In the genomic region with DNA sequence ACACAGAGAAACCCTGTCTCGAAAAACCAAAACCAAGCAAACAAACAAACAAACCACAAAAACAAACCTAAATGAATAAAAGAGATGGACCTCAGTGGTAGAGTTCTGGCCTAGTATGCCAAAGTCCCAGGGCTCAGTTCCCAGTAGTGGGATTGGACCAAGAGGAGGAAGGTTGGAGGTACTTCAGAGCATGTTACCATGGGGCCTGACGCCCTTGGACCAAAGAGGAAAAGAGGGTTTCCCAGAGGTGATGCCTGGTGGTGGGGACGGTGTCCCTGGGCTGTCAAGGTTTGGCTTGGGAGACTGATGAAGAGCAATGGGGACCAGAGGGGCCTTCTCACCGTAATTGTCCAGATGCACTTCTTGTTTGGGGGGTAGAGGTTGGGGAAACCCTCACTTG, we compare ENCODE assay signal across 8 mouse cellular contexts. TPM values are rescaled to one million over a fixed set of nuclear protein-coding genes. Genes with fewer than 3 reads are reported as not detected.
DNase-seq lines count a peak whose midpoint lies in the region; ATAC-seq lines count a peak whose summit lies in the region.

No protein-coding gene starts in this region.

- H3K9ac ChIP-seq in midbrain, embryonic 13.5 days (replicated peaks), result no peak overlapping the region
- peak overlapping the region; percentile 65 for H3K9ac ChIP-seq in intestine, embryonic 16.5 days (ENCODE audit: low read depth, low read length)
- no peak overlapping the region for H3K9ac ChIP-seq in stomach, embryonic 15.5 days

- peak overlapping the region; percentile 93 for H3K27ac ChIP-seq in heart, embryonic 10.5 days
- H3K27ac ChIP-seq in midbrain, embryonic 10.5 days (replicated peaks), result peak overlapping the region; percentile 76
- H3K27ac ChIP-seq in midbrain, embryonic 13.5 days, result no peak overlapping the region
- H3K27ac ChIP-seq in intestine, embryonic 16.5 days (ENCODE audit: low read length), result peak overlapping the region; percentile 91
- peak overlapping the region; percentile 83; the same call in 1 of the 2 replicates for H3K27ac ChIP-seq in stomach, embryonic 15.5 days

- H3K4me2 ChIP-seq in midbrain, embryonic 13.5 days (replicated peaks), result no peak overlapping the region
- H3K4me2 ChIP-seq in intestine, embryonic 16.5 days (ENCODE audit: low read depth, low read length), result peak overlapping the region; percentile 42
- H3K4me2 ChIP-seq in stomach, embryonic 15.5 days, result peak overlapping the region; percentile 49

- WGBS in heart, embryonic 10.5 days, result 58% methylated on average over 4 of the region's 4 CpGs
- WGBS in midbrain, embryonic 10.5 days, result 76% methylated on average over 4 of the region's 4 CpGs
- 78% methylated on average over 4 of the region's 4 CpGs for WGBS in midbrain, embryonic 13.5 days
- WGBS in intestine, embryonic 16.5 days, result 70% methylated on average over 4 of the region's 4 CpGs
- whole genome bisulfite sequencing in stomach, embryonic 15.5 days, result 64% methylated on average over 4 of the region's 4 CpGs

- no peak for ATAC-seq in midbrain, embryonic 13.5 days
- no peak for ATAC-seq in intestine, embryonic 16.5 days
- ATAC-seq in stomach, embryonic 15.5 days (ENCODE audit: insufficient read depth, low FRiP score, low read depth), result no peak

- DNase-seq in heart, embryonic 10.5 days (ENCODE audit: low spot score), result no peak
- no peak for DNase-seq in heart, adult 18-20 months
- no peak for DNase-seq in midbrain, embryonic 10.5 days (ENCODE audit: low spot score)
- DNase-seq in embryo, embryonic 11 days, result no peak
- no peak for DNase-seq in cerebellum, postnatal 14 days

- H3K36me3 ChIP-seq in heart, embryonic 10.5 days, result peaks cover 29% of the 10 kb centered on the region
- peaks cover 14% of the 10 kb centered on the region; the same call in 1 of the 2 replicates for H3K36me3 ChIP-seq in midbrain, embryonic 10.5 days
- H3K36me3 ChIP-seq in midbrain, embryonic 13.5 days, result no peaks in the 10 kb centered on the region
- no peaks in the 10 kb centered on the region for H3K36me3 ChIP-seq in intestine, embryonic 16.5 days (ENCODE audit: control insufficient read depth, insufficient read depth, low read length)
- no peaks in the 10 kb centered on the region for H3K36me3 ChIP-seq in stomach, embryonic 15.5 days

- peak overlapping the region; percentile 54 for H3K4me3 ChIP-seq in heart, embryonic 10.5 days
- H3K4me3 ChIP-seq in midbrain, embryonic 10.5 days, result peak overlapping the region; percentile 25
- H3K4me3 ChIP-seq in midbrain, embryonic 13.5 days (replicated peaks), result no peak overlapping the region
- peak overlapping the region; percentile 32 for H3K4me3 ChIP-seq in intestine, embryonic 16.5 days (ENCODE audit: low read length)
- H3K4me3 ChIP-seq in stomach, embryonic 15.5 days (replicated peaks), result peak overlapping the region; percentile 34

- peaks cover 16% of the 10 kb centered on the region for H3K27me3 ChIP-seq in heart, embryonic 10.5 days (ENCODE audit: insufficient read depth, poor library complexity, severe bottlenecking)
- H3K27me3 ChIP-seq in midbrain, embryonic 10.5 days (ENCODE audit: low read depth, poor library complexity, severe bottlenecking), result peaks cover 37% of the 10 kb centered on the region
- H3K27me3 ChIP-seq in midbrain, embryonic 13.5 days, result peaks cover 29% of the 10 kb centered on the region
- H3K27me3 ChIP-seq in intestine, embryonic 16.5 days (replicated peaks; ENCODE audit: control insufficient read depth, insufficient read depth, low read length), result no peaks in the 10 kb centered on the region
- H3K27me3 ChIP-seq in stomach, embryonic 15.5 days (replicated peaks), result no peaks in the 10 kb centered on the region

- no peaks in the 10 kb centered on the region for H3K9me3 ChIP-seq in heart, embryonic 10.5 days
- H3K9me3 ChIP-seq in midbrain, embryonic 10.5 days (replicated peaks), result no peaks in the 10 kb centered on the region
- H3K9me3 ChIP-seq in midbrain, embryonic 13.5 days, result no peaks in the 10 kb centered on the region
- H3K9me3 ChIP-seq in intestine, embryonic 16.5 days (ENCODE audit: control insufficient read depth, low read length), result no peaks in the 10 kb centered on the region
- no peaks in the 10 kb centered on the region for H3K9me3 ChIP-seq in stomach, embryonic 15.5 days

- peaks cover 60% of the 10 kb centered on the region for H3K4me1 ChIP-seq in heart, embryonic 10.5 days
- peaks cover 71% of the 10 kb centered on the region for H3K4me1 ChIP-seq in midbrain, embryonic 10.5 days
- H3K4me1 ChIP-seq in midbrain, embryonic 13.5 days (replicated peaks), result peaks cover 38% of the 10 kb centered on the region
- peaks cover 43% of the 10 kb centered on the region for H3K4me1 ChIP-seq in intestine, embryonic 16.5 days (ENCODE audit: control insufficient read depth, insufficient read depth, low read length)
- peaks cover 52% of the 10 kb centered on the region for H3K4me1 ChIP-seq in stomach, embryonic 15.5 days

RNA-seq across cellular contexts. Expression of a gene that starts 3.5 kb away (rescaled TPM):
- 114 and 137 TPM in 2 replicates for polyA plus RNA-seq in heart, embryonic 10.5 days (2016; fragmentation: Nextera tagmentation; extraction: Ambion mirVana)
- total RNA-seq in heart, adult 18-20 months (2021), result 10 to 100 TPM; 43.9 to 47.5 TPM
- 61.4 and 68.2 TPM in 2 replicates for polyA plus RNA-seq in midbrain, embryonic 10.5 days (2016; fragmentation: Nextera tagmentation; extraction: Ambion mirVana)
- polyA plus RNA-seq in midbrain, embryonic 13.5 days (2015; fragmentation: Nextera tagmentation; extraction: Ambion mirVana), result 9.0 and 10.5 TPM in 2 replicates
- 115 and 127 TPM in 2 replicates for polyA plus RNA-seq in intestine, embryonic 16.5 days (2015; fragmentation: Nextera tagmentation; extraction: Ambion mirVana)
- polyA plus RNA-seq in stomach, embryonic 15.5 days (2015; fragmentation: Nextera tagmentation; extraction: Ambion mirVana), result 112 and 115 TPM in 2 replicates

RNA-seq across cellular contexts. Expression of a gene that starts 9.2 kb away (rescaled TPM):
- 14.3 and 16.0 TPM in 2 replicates for polyA plus RNA-seq in heart, embryonic 10.5 days (2016; fragmentation: Nextera tagmentation; extraction: Ambion mirVana)
- 10 to 100 TPM in 1 of 2 experiments, 1 to 10 TPM in 1; 9.1 to 14.1 TPM for total RNA-seq in heart, adult 18-20 months (2021)
- 14.0 and 19.4 TPM in 2 replicates for polyA plus RNA-seq in midbrain, embryonic 10.5 days (2016; fragmentation: Nextera tagmentation; extraction: Ambion mirVana)
- polyA plus RNA-seq in midbrain, embryonic 13.5 days (2015; fragmentation: Nextera tagmentation; extraction: Ambion mirVana), result 37.6 and 43.1 TPM in 2 replicates
- polyA plus RNA-seq in intestine, embryonic 16.5 days (2015; fragmentation: Nextera tagmentation; extraction: Ambion mirVana), result 25.2 and 28.1 TPM in 2 replicates
- 30.6 TPM in 2 replicates for polyA plus RNA-seq in stomach, embryonic 15.5 days (2015; fragmentation: Nextera tagmentation; extraction: Ambion mirVana)

RNA-seq across cellular contexts. Expression of a gene that starts 18.7 kb away (rescaled TPM):
- polyA plus RNA-seq in heart, embryonic 10.5 days (2016; fragmentation: Nextera tagmentation; extraction: Ambion mirVana), result 0.28 and 0.31 TPM in 2 replicates
- under 1 TPM; 0.32 to 0.44 TPM for total RNA-seq in heart, adult 18-20 months (2021)
- 0.25 and 0.28 TPM in 2 replicates for polyA plus RNA-seq in midbrain, embryonic 10.5 days (2016; fragmentation: Nextera tagmentation; extraction: Ambion mirVana)
- polyA plus RNA-seq in midbrain, embryonic 13.5 days (2015; fragmentation: Nextera tagmentation; extraction: Ambion mirVana), result 0.23 and 0.32 TPM in 2 replicates
- polyA plus RNA-seq in intestine, embryonic 16.5 days (2015; fragmentation: Nextera tagmentation; extraction: Ambion mirVana), result 0.26 and 0.37 TPM in 2 replicates
- 0.13 and 0.26 TPM in 2 replicates for polyA plus RNA-seq in stomach, embryonic 15.5 days (2015; fragmentation: Nextera tagmentation; extraction: Ambion mirVana)

RNA-seq across cellular contexts. Expression of a gene that starts 18.9 kb away (rescaled TPM):
- 23.3 and 23.7 TPM in 2 replicates for polyA plus RNA-seq in heart, embryonic 10.5 days (2016; fragmentation: Nextera tagmentation; extraction: Ambion mirVana)
- 10 to 100 TPM; 17.5 to 19.1 TPM for total RNA-seq in heart, adult 18-20 months (2021)
- polyA plus RNA-seq in midbrain, embryonic 10.5 days (2016; fragmentation: Nextera tagmentation; extraction: Ambion mirVana), result 27.2 and 32.7 TPM in 2 replicates
- 18.7 and 21.4 TPM in 2 replicates for polyA plus RNA-seq in midbrain, embryonic 13.5 days (2015; fragmentation: Nextera tagmentation; extraction: Ambion mirVana)
- polyA plus RNA-seq in intestine, embryonic 16.5 days (2015; fragmentation: Nextera tagmentation; extraction: Ambion mirVana), result 34.5 and 37.8 TPM in 2 replicates
- polyA plus RNA-seq in stomach, embryonic 15.5 days (2015; fragmentation: Nextera tagmentation; extraction: Ambion mirVana), result 36.0 and 38.5 TPM in 2 replicates

RNA-seq across cellular contexts. Expression of a gene that starts 18.9 kb away (rescaled TPM):
- 7.7 and 9.8 TPM in 2 replicates for polyA plus RNA-seq in heart, embryonic 10.5 days (2016; fragmentation: Nextera tagmentation; extraction: Ambion mirVana)
- 1 to 10 TPM; 2.9 to 4.2 TPM for total RNA-seq in heart, adult 18-20 months (2021)
- 14.0 and 15.4 TPM in 2 replicates for polyA plus RNA-seq in midbrain, embryonic 10.5 days (2016; fragmentation: Nextera tagmentation; extraction: Ambion mirVana)
- polyA plus RNA-seq in midbrain, embryonic 13.5 days (2015; fragmentation: Nextera tagmentation; extraction: Ambion mirVana), result 9.2 and 9.9 TPM in 2 replicates
- 10.8 and 12.2 TPM in 2 replicates for polyA plus RNA-seq in intestine, embryonic 16.5 days (2015; fragmentation: Nextera tagmentation; extraction: Ambion mirVana)
- polyA plus RNA-seq in stomach, embryonic 15.5 days (2015; fragmentation: Nextera tagmentation; extraction: Ambion mirVana), result 6.6 and 9.4 TPM in 2 replicates
